Mouse (Mus musculus): Measurements from ENCODE around the gene Scgb2a2. TPM values are rescaled to one million over a fixed set of nuclear protein-coding genes. Genes with fewer than 3 reads are reported as not detected.

Scgb2a2 gene
- total RNA-seq (2023) = not detected

GRCm38 (mm10) chr19:9847262-9847661 lies at the start of gene Scgb2a2:
Gene Scgb2a2, plus strand, starts transcription at chr19:9847562.

GRCm38 (mm10) chr19:9899072-9899779 lies 51.9 kb downstream of the Scgb2a2 start, which contains the start of gene Incenp:
Gene Incenp, minus strand, starts transcription at chr19:9899551.

Other genes with a start within 250 kb of the Scgb2a2 start
- 35.4 TPM for gene Incenp, start 52.0 kb downstream of the Scgb2a2 start, total RNA-seq (2023)
- 1,083 TPM for gene Fth1, start 133.0 kb downstream of the Scgb2a2 start, total RNA-seq (2023)
- gene Best1, start 154.1 kb downstream of the Scgb2a2 start, total RNA-seq (2023) = not detected
- 0.73 TPM for gene Rab3il1, start 154.1 kb downstream of the Scgb2a2 start, total RNA-seq (2023)
- gene Fads3, start 194.0 kb downstream of the Scgb2a2 start, total RNA-seq (2023) = 0.64 TPM